In genomic region chr11:17279959-17280358, GRCm38 (mm10) we compare ENCODE assay signal across 9 mouse cellular contexts. TPM values are rescaled to one million over a fixed set of nuclear protein-coding genes. Genes with fewer than 3 reads are reported as not detected.
A peak's percentile ranks its signal among the peaks of the same experiment; 100 is the strongest.
DNase-seq lines count a peak whose midpoint lies in the region; ATAC-seq and TF ChIP-seq lines count a peak whose summit lies in the region.
"Had no signal": no experiment of that assay in that cellular context is flagged by ENCODE, and none has a peak within 500 bp of the region (broad histone marks: within the 10 kb centered on the region; RNA-seq: fewer than 3 reads in every experiment).

No protein-coding gene starts in this region.

- no peaks in the 10 kb centered on the region for H3K27me3 ChIP-seq in CH12.LX (replicated peaks)
- H3K27me3 ChIP-seq: liver, embryonic 13.5 days had no signal

- in situ Hi-C loops in CH12.LX (cut with MboI; ENCODE audit: low pct_ligation_motif_present, low pct_unique_long_range_greater_than_20kb, low sequenced_read_pairs) = no loop called here

- no peak overlapping the region for H3K4me2 ChIP-seq in CH12.LX (ENCODE audit: insufficient read depth, low read depth, poor library complexity, severe bottlenecking)
- H3K4me2 ChIP-seq: liver, embryonic 13.5 days had no signal

- DNase-seq in cerebellum, adult 11 months = peak; percentile 14
- DNase-seq in cerebellum, adult 11-12 months = no peak
- peak; percentile 74 for DNase-seq in CH12.LX (ENCODE audit: extremely low read depth)
- peak; percentile 27 for DNase-seq in cerebellum, adult 8-10 months
- DNase-seq in kidney, postnatal 36 days = peak; percentile 5 to 54
- DNase-seq in lung, postnatal 25 days (ENCODE audit: low spot score) = peak; percentile 41
- peak; percentile 50 to 73 for DNase-seq in right cerebral cortex, postnatal 10 days (ENCODE audit: low spot score in 2 of 2)
- DNase-seq: liver, embryonic 13.5 days had no signal

- peak; percentile 94 to 95 for TF ChIP-seq CTCF in CH12.LX (conservative IDR thresholded peaks at IDR 0.05 in 1 of 2, IDR thresholded peaks at IDR 0.05 in 1 of 2; ENCODE audit: low read depth in 2 of 2, low read length in 2 of 2)

- no peak for TF ChIP-seq EP300 in CH12.LX (IDR thresholded peaks at IDR 0.05; ENCODE audit: low read length)

- no peaks in the 10 kb centered on the region for H3K9me3 ChIP-seq in CH12.LX (replicated peaks; ENCODE audit: low read length)
- H3K9me3 ChIP-seq: liver, embryonic 13.5 days had no signal

- H3K79me2 ChIP-seq in CH12.LX (replicated peaks; ENCODE audit: control insufficient read depth, extremely low read depth, insufficient read depth, poor library complexity, severe bottlenecking) = no peaks in the 10 kb centered on the region

- TF ChIP-seq POLR2A in CH12.LX (IDR thresholded peaks at IDR 0.05; ENCODE audit: low read depth, low read length) = no peak

- H3K4me3 ChIP-seq in CH12.LX (replicated peaks in 1 of 3; ENCODE audit: low read depth in 2 of 3, low read length in 2 of 3, poor library complexity in 1 of 3) = no peak overlapping the region
- H3K4me3 ChIP-seq: liver, embryonic 13.5 days had no signal

- H3K4me1 ChIP-seq in CH12.LX (ENCODE audit: control insufficient read depth in 1 of 2, insufficient read depth in 2 of 2) = 0 out of 4 replicates have a peak, but pooled peaks cover 0 to 6% of the 10 kb centered on the region in 2 experiments
- H3K4me1 ChIP-seq: liver, embryonic 13.5 days had no signal

- no peak overlapping the region for H3K27ac ChIP-seq in CH12.LX (ENCODE audit: insufficient read depth, low read depth)
- H3K27ac ChIP-seq: liver, embryonic 13.5 days had no signal

- TF ChIP-seq RAD21 in CH12.LX (IDR thresholded peaks at IDR 0.05; ENCODE audit: low read depth, low read length) = peak; percentile 99

- dilution Hi-C loops in CH12.LX (cut with MboI; ENCODE audit: extremely low pct_ligation_motif_present, extremely low pct_unique_long_range_greater_than_20kb, low sequenced_read_pairs) = no loop called here

- H3K36me3 ChIP-seq in CH12.LX (replicated peaks in 1 of 2; ENCODE audit: control insufficient read depth in 1 of 2, insufficient read depth in 1 of 2, low read length in 1 of 2) = no peaks in the 10 kb centered on the region
- H3K36me3 ChIP-seq: liver, embryonic 13.5 days had no signal

- H3K9ac ChIP-seq in CH12.LX (ENCODE audit: insufficient read depth, low read depth) = no peak overlapping the region
- H3K9ac ChIP-seq: liver, embryonic 13.5 days had no signal

- ATAC-seq in frontal cortex, adult (ENCODE audit: low TSS enrichment) = peak; percentile 80

TF ChIP-seq in CH12.LX, 34 proteins besides CTCF, POLR2A, EP300 and RAD21:
- TF ChIP-seq TBP (conservative IDR thresholded peaks at IDR 0.05; ENCODE audit: low read depth, low read length) (no peak), ZKSCAN1 (IDR thresholded peaks at IDR 0.05; ENCODE audit: borderline replicate concordance, low read depth, low read length) (no peak), MYC (IDR thresholded peaks at IDR 0.05; ENCODE audit: low read depth, low read length) (no peak), JUND (conservative IDR thresholded peaks at IDR 0.05; ENCODE audit: low read depth, low read length) (peak; percentile 61), MEF2A (IDR thresholded peaks at IDR 0.05; ENCODE audit: borderline replicate concordance, low read depth, low read length) (peak; percentile 96), MXI1 (IDR thresholded peaks at IDR 0.05; ENCODE audit: low read depth, low read length) (no peak), USF1 (IDR thresholded peaks at IDR 0.05; ENCODE audit: low read depth, low read length) (no peak), GABPA (IDR thresholded peaks at IDR 0.05; ENCODE audit: insufficient replicate concordance, low read depth, low read length) (no peak), ZNF384 (IDR thresholded peaks at IDR 0.05; ENCODE audit: low read depth, low read length) (peak; percentile 81), MAZ (IDR thresholded peaks at IDR 0.05; ENCODE audit: low read depth, low read length) (no peak), NELFE (IDR thresholded peaks at IDR 0.05; ENCODE audit: low read depth, low read length) (0 out of 2 replicates have a peak, but pooled peaks have one; percentile 28), TCF12 (IDR thresholded peaks at IDR 0.05; ENCODE audit: low read depth, low read length) (no peak), KAT2A (IDR thresholded peaks at IDR 0.05; ENCODE audit: insufficient replicate concordance, low read length) (no peak), E2F4 (IDR thresholded peaks at IDR 0.05; ENCODE audit: insufficient replicate concordance, low read depth, low read length) (no peak), ZC3H11A (IDR thresholded peaks at IDR 0.05; ENCODE audit: low read depth, low read length) (peak; percentile 75), SIN3A (IDR thresholded peaks at IDR 0.05; ENCODE audit: low read length) (peak; percentile 31; the same call in 1 of the 2 replicates), IRF4 (IDR thresholded peaks at IDR 0.05; ENCODE audit: low read depth, low read length) (0 out of 2 replicates have a peak, but pooled peaks have one; percentile 31), ETS1 (conservative IDR thresholded peaks at IDR 0.05; ENCODE audit: low read depth, low read length) (no peak), CHD2 (IDR thresholded peaks at IDR 0.05; ENCODE audit: low read length) (no peak), PAX5 (IDR thresholded peaks at IDR 0.05; ENCODE audit: low read length) (no peak), POLR2AphosphoS2 (IDR thresholded peaks at IDR 0.05; ENCODE audit: low read depth, low read length) (no peak), MAFK (IDR thresholded peaks at IDR 0.05; ENCODE audit: insufficient replicate concordance, low read length) (no peak), MAX (IDR thresholded peaks at IDR 0.05; ENCODE audit: low read length) (0 out of 2 replicates have a peak, but pooled peaks have one; percentile 27), ZMIZ1 (IDR thresholded peaks at IDR 0.05; ENCODE audit: low read depth, low read length) (no peak), NRF1 (IDR thresholded peaks at IDR 0.05; ENCODE audit: low read depth, low read length) (no peak), CHD1 (IDR thresholded peaks at IDR 0.05; ENCODE audit: low read depth, low read length) (no peak), RCOR1 (conservative IDR thresholded peaks at IDR 0.05; ENCODE audit: low read depth, low read length) (no peak; the same call in 1 of the 2 replicates), JUN (IDR thresholded peaks at IDR 0.05; ENCODE audit: insufficient read depth, low read depth, low read length) (no peak), USF2 (conservative IDR thresholded peaks at IDR 0.05; ENCODE audit: low read depth, low read length) (no peak), BHLHE40 (IDR thresholded peaks at IDR 0.05; ENCODE audit: low read depth, low read length) (0 out of 2 replicates have a peak, but pooled peaks have one; percentile 11), SMC3 (IDR thresholded peaks at IDR 0.05; ENCODE audit: low read depth, low read length) (peak; percentile 82), UBTF (IDR thresholded peaks at IDR 0.05; ENCODE audit: low read depth, low read length) (no peak), ELF1 (IDR thresholded peaks at IDR 0.05; ENCODE audit: low read depth, low read length) (no peak), HCFC1 (IDR thresholded peaks at IDR 0.05; ENCODE audit: low read depth, low read length) (no peak)

RNA-seq across cellular contexts. Expression of gene C1d, which starts 22.6 kb away (rescaled TPM):
- total RNA-seq in CH12.LX (2012; rRNA removed) (71.8 and 96.8 TPM in 2 replicates), CH12.LX (2014; rRNA removed) (117 and 128 TPM in 2 replicates)
- 88.9 and 93.2 TPM in 2 replicates for polyA plus RNA-seq in CH12.LX (2012; ENCODE audit: insufficient read length, low read depth)
